Mouse (Mus musculus) adrenal gland, postnatal 4 days (tissue): ENCODE measurements around the gene Pgm5. TPM values are rescaled to one million over a fixed set of nuclear protein-coding genes. Genes with fewer than 3 reads are reported as not detected.
"Not testable (repeated sequence)": the region's sequence is repeated elsewhere in the genome, so short reads cannot be mapped to it uniquely, and the experiment has no call there.

Experiments
- DNase-seq, 2 experiments: peaks; one replicate each; pipeline ENCODE4 v3.0.0; 2021 to 2022; ENCODE audit warnings: low spot score in 2 of 2, mixed read lengths in 2 of 2
- long read RNA-seq, 2 experiments: library from polyadenylated mRNA; stranded (forward); transcript quantifications; one replicate each; pipeline ENCODE4 v2.0.0; 2021
- total RNA-seq, 2 experiments: library from RNA; stranded (reverse); gene quantifications; 2 replicates each; pipeline ENCODE4 v1.2.3; 2021

Gene Pgm5
- total RNA-seq, result 10 to 100 TPM; 55.4 to 58.0 TPM
- long read RNA-seq, experiment 1, partial matches to known transcripts, result 0 of 2 reads
- long read RNA-seq, experiment 1, other reads (novel, unspliced or antisense), result 2 of 2 reads
- long read RNA-seq, experiment 2, partial matches to known transcripts, result 0 of 3 reads
- long read RNA-seq, experiment 2, other reads (novel, unspliced or antisense), result 2 of 3 reads

DNA sequence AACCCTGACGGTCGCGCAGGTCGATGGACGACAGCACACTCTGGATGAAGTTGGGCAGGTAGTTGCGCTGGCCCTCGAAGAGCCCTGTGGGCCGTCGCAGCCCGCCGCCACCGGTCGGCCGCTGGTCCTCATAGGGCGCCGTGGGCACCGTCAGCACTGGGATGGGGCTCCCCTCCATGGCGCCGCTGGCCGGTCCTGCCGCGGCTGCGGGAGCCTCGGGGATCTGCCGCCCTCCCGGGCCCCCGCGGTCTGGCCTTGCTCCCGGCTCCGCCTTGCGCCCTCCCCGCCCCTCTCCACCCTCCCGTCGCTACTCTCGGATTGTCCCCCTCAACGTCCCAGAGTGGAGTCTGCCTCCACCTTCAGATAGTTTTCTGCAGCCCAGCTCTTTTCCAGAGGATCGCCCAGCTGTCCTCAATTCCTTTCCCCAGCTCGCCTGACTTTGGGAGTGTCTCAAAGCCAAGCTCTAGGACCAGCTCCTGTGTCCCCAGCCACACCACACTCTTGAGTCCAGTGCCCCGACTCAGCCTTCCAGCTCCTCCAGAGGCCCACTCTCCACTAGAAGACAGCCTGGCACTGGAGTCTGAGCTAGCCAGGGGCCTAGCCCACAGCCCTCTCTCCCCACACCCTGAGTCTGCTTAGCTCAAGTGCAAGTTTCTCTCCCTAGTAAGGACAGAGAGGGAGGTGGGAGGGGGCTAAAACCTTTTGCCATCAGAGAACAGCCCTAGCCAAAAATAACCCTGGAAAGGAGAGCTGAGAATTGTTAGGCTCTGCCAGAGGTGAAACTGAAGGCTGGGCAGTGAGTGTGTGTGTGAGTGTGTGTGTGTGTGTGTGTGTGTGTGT lies at the start of gene Pgm5:
Gene Pgm5 (minus strand): TSS at position 244 of the 840 bp plus-strand sequence.
- DNase-seq, result peak; percentile 33 to 35

DNA sequence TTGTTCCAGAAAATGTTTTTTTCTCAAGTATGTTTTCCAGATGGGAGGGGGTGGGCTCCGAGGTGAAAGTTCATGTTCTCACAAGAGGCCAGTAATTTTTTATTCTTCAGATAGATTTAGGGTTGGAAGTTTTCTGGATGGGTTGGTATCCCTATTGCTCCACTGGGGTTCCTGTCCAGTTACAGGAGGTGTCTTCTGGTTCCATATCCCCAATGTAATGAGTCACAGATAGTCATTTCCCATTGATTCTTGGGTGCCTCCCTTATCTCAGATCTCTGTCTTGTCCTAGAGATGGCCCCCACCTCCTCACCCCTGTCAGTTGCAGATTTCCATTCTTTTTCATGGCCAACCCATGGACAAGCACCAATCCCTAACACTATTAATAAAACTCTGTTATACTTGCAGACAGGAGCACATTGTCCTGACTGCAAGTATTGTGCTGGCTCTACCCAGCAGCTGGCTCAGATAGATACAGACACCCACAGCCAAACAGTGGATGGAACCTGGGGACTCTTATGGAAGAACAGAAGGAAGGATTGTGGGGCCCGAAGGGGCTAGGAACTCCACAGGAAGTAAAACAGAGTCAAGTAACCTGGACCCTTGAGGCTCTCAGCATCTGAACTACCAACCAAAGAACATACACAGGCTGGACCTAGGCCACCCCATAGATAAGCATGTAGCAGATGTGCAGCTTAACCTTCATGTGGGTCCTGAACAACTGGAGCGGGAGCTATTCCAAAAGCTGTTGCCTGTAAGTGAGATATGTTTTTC lies 46.9 kb upstream of the Pgm5 start:
- DNase-seq, result no peak

DNA sequence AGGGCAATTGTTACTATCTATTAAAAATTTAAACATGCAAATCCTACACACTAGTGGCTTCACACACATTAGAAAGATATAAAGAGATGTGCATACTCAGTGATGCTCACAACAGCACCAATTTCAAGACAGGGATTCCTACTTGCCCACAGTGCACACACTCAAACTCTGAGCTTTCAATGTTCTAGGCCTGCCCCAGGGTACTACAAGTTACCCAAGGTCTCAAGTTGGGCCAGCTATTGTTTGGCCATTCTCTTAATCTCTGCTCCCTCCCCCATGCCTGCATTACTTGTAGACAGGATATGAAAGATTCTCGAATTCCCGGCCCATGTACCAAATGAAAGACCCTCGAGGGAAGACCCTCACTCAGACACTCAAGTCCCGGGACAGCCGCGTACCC lies 46.0 kb upstream of the Pgm5 start:
- no peak for DNase-seq

DNA sequence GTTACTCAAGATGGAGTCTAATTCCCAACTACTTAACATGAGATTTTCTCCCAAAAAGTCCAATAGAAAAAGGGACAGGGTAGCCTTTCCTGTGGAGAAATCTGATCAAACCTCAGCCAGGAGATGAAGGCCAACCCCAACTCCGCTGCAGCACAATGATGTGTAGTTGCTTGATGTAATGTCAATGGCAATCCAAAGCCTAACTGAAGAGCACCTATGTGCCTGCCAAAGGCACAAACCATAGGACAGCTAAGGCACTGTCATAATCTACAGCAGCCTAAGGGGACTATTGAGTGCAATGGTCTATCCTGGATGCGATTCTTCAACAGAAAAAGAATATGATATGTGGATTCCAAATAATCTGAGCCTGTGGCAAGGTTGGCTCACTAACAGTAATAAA lies 41.2 kb upstream of the Pgm5 start:
- DNase-seq, result no peak

DNA sequence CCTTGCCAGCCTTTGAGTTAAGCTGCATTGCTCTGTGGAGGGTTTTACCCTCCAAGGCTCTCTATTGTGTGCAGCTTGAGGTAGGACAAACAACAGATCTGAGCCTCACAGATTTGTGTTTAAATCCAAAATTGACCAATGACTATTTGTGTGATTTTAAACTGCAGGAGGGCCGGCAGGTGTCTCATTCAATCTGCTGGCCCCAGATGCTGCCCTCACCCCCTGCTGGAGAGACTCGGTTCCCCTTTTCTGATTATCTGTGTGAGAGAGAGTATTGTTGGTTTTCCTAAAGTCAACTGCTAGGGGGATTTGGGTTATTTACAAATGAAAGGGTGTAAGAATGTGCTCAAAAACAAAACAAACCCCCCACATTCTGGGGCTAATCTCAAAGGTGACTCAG lies 40.6 kb upstream of the Pgm5 start:
- DNase-seq, result no peak

DNA sequence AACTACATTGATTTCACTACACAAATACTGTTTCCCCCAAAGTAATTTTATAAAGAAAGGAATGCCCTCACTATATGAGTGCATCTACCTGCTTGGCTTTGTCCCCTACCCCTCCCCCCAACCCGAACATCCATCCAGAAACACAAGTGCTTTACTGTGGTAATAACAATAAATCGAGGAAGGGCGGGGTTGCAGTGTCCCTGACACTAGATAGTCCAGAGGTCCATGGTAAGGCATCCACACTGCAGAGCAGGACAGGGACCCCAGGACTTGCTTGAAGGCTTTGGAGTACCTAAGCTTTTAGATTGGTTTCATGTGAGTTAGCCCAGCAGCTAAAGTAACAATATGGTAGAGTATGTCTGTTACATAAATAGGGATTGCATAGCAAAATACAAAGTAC lies 40.0 kb upstream of the Pgm5 start:
- DNase-seq, result no peak

DNA sequence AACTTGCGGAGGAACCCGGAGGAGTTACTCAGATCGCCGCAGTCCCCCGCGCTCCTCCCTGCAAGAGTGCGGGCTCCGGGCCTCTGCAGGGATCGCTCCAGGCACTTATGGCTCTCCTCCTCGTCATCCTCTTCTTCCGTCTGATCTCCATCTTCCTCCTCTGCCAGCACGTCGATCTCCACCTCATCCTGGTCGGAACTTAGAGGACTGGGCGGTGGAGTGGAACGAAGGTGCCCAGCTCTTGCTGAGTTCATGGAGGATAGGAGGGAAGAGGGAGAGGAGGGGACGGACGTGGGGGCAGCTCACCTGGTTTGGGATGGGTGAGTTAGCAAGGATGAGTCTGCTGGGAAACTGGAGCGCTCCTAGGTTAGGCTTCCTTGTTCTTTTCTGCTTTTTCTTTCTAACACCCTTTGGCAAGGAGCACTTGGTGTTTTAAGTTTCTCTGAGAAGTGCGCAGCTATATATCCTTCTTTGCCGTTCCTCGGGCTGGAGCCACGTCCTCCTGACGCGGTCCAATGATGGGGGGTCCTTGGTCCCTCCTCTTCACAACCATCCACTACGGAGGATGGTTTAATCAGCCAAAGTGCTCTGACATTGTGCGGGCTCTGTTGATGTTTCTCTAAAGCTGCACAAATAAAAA lies 39.0 kb upstream of the Pgm5 start, which contains the start of gene Foxd4:
Gene Foxd4 (minus strand): TSS at position 617 of the 640 bp plus-strand sequence.
- no peak for DNase-seq

DNA sequence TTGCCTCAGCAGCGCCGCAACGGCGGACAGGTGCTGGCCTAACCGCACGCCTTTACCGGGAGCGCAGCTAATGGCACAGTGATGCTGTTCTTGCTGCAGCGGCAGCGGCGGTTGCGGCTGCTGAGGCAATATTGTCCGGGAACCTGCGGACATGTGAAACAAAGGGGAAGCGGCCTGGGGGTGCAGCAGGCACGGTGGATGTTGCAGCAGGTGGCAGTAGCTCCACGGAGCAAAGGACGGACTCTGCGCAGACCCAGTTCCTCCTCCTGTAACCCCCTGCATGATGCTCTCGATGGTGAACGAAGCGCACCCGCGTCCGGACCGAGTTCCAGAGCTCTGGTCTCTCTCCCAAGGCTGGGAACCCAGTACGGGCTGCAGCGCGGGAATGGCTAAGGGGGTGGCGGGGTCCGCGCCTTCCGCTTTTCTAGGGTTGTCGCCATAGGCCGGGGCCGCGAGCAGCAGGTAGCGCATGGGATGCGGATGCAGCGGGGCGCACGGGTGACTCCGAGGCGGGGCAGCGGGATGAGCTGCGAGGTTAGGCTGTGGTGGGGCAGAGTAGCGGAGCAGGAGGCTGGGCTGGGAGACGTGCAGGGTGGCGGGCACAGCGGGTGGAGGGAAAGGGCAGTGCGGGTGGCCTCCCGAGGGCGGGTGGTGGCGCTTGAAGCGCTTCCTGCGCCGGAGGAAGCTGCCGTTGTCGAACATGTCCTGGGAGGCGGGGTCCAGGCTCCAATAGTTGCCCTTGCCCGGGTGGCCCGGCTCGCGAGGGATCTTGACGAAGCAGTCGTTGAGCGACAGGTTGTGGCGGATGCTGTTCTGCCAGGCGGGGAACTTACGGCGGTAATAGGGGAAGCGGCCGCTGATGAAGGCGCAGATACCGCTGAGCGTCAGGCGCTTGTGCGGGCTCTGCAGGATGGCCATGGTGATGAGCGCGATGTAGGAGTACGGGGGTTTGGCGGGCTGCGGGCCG lies 38.2 kb upstream of the Pgm5 start:
- no peak for DNase-seq

DNA sequence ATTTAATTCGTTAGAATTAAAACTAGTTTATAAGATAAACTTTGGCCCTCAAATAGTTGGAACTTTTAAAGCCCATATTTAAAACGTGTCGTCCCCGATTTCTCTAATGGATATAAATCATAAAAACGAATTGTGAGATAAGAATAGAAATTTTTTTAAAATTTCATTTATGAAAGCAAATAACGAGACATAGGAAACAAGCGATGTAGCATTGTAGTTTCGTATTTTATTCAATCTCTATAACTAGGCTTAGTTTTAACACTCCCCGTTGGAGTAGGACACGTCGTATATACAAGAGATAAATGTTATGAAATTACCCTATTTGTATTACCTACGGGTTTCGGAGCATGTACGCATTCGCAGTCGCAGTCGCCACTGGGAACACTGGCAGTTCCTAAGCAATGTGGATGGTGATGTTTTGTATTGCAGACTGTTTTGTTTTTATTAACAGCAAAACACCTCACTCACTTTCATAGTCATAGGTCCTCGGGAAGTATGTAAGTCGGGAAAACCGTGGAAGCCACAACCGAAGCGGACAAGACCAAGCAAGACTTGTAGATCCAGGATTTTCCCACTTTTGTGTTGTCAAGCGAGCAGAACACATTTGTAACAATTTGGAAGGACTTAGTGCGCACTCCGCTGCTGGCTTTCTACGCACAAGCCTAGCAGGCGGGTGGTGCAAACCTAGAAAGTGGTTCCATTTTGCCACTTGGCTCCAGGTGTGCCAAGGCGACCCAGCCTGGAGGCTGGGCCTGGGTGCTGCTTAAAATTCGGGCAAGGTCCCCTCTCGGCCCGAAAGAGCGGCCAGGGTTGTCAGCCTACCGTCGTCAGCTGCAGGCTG lies 37.3 kb upstream of the Pgm5 start:
- no peak for DNase-seq

DNA sequence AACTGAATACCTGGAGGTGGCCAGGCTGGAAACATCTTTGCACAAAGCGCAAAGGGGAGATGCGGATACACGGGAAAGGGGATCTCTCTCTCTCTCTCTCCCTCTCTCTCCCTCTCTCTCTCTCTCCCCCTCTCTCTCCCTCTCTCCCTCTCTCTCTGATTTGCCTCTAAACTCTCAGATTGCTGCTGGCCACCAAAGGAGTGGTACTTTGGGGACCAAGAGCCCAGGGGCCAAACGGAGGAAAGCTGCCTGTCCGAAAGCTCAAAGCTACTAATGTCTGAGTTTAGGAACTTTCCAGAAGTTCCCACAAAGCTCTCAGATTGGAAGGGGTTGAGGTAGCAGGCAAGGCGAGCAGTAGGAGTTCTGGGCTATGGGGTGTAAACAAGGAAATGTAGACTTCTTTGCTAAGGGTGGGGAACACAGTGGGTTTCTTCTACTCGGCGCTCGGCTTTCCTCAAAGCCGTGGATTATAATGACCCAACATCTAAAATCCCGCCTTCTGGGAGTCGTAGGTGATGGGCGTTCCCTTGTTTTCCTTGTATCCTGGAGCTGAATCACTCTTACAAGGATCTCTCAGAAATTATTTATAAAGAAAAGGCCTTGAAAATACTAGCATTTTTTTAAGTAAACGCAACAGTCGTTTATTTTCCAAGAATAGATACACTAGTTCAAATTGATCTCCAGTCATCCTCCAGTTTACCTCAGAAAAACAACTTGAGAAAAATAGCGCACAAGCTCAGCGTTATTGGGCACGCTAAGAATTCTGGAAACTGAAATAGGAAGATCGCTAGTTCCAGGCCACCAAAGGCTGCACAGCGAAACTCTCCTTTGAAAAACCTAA lies 36.5 kb upstream of the Pgm5 start:
- DNase-seq, result no peak

DNA sequence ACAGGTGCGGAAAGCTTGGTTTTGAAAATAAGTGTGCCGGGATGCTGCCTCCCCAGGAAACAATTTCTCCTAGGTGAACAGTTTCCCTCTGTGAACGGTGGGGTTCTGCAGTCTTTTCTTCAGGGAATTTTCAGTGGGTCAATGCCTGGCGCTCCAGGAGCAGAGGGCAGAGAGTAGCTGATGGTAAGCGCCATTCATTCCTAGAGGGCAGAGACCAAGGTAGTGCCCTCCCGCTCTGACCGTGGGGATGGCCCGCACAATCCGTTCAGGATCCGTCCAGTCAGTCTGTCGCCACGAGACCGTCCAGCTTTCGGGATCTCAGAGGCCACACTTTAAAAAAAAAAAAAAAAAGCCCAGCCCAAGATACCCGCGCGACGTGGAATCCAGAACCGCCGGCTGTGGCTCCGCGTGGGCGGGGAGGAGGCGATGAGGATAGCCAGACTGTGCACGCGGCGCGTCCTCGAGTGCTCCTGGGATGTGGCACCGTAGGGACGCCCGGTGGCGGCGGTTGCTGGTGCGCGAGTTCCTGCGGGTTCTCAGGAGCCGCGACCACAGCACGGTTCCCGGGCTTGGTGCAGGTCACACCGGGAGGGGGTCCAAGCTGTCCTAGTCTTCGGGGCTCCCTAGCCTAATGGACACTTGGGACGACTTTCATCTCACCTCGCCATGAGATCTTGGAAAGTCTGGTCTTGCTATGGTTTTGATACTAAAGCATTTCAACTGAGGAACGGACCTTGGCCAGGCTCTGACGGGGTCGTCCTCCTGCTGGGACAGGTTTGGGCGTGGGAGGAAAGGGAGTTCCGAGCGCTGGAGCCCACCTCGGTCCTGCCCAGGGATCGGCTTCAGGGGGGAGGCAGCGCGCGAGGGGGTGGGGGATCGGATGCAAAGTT lies 35.6 kb upstream of the Pgm5 start:
- DNase-seq, result no peak

DNA sequence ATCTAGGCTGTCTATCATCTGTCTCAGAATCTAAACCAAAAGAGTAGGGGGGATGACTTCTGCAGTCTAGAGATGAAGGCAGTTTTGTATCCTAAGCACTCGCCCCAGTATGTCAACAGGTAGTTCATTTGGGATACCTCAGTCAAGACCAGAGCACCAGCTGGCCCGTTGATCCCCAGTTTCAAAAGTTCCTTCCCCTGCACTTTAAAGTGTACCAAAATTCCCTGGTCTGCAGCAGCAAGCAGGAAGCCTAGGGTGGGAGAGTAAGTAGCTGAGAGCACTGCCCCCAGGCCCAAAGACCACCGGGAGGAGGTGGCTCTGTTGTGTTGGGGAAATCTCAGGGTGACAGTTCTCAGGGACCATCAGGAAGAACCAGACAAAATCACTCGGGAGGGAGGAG lies 34.9 kb upstream of the Pgm5 start:
- no peak for DNase-seq

DNA sequence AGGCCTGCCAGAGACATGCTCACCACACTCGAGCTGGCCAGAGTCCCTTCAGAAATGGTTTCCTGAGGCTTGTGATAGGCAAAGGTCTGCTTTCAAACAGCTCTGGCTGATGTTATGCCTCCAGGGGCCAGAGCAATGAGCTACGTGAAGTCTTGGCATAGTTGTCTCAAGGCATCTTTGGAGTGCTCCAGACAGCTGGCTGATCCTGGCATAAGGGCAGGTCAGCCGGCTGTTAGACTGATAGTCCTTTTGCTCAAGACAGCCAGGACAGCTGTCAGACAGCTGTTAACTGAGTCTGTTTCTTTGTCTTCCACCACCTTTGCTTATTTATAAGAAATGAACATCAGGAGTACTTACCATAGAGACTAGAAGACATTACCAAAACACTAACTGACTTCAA lies 25.2 kb upstream of the Pgm5 start:
- no peak for DNase-seq

DNA sequence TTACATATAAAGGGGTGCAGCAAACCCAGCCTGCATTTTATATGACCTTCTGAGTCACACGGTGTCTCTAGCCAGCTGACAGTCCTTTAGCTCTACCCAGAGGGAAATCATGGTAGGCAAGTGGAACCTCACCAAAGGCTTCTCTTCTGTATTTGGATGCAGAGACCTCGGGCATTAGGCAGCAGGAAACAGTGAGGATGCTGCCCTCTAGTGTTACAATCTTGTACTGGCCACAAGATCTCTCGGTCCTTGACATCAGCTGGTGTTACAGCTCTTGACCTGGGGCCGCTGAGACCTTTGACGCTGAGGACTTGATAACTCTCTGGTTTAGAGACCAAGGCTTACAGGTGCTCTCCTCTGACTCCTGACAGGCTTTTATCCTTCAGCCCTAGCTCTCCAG lies 23.8 kb upstream of the Pgm5 start:
- no peak for DNase-seq

DNA sequence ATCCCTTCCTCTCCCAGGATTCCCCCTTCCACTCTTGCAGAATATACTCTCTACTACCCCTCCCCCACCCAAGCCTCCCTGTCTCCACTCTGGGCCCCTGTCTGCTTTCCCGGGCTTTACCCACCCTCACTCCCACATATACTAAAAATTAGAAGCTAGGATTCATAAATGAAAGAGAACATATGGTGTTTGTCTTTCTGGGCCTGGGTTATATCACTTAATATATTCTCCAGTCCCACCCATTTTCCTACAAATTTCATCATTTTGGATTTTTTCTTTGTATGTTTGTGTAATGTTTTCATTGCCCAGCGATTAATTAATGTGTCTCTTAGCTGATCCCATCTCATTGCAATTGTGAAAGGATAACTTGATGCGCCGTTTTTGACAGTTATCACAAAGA lies 19.6 kb upstream of the Pgm5 start:
- DNase-seq, result no peak

DNA sequence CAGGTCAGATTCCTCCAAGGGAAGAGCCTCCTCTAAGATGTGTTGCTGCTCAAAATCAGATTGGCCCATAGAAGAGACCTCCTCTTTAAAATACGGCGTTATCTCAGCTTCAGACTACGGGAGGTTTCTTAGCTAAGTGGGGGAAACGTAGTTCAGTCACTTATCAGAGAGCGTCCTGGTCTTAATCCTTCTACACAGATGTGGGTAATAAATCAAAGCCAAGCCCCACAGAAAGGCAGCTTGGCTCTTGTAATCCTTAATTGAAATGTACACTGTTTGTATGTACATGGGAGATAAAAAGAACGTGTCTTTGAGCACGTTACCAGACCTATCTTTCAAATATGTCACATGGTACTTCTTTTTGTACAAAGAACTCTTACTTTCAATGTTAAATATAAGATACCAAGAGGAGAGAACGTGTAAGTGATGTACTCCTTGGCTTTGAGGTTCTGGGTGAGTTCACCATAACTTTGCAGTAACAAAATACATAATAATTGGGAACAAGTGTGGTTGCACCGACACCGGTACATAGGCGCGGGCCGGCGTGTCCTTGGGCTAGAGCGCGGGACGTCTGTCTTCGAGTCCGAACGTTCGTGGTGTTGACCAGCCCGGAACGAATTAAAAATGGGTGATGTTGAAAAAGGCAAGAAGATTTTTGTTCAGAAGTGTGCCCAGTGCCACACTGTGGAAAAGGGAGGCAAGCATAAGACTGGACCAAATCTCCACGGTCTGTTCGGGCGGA lies 13.6 kb upstream of the Pgm5 start, which contains the start of gene Gm10053:
Gene Gm10053 (plus strand): TSS at position 558 of the 742 bp plus-strand sequence.
- DNase-seq, result not testable (repeated sequence)

DNA sequence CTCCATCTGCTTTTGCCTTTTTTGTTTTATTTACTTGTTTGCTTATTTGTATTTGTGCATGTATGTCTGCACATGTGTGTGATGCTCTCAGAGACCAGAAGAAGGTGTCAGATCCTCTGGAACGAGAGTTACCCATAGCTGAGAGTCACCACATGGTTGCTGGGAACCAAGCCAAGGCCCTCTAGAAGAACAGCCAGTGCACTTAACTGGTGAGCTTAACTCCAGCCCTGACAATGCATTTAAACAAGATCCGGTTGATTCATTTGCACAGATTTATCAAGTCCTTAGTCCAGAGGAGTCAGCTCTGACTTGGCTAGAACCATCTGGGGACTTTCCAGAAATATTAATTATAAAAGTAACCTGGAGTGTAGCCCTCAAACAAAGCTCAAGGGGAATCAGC lies 12.2 kb upstream of the Pgm5 start:
- DNase-seq, result no peak
